Mouse (Mus musculus) kidney, embryonic 14.5 days (tissue): ENCODE measurements around the gene Klhl31. TPM values are rescaled to one million over a fixed set of nuclear protein-coding genes. Genes with fewer than 3 reads are reported as not detected.

Source experiments
- ATAC-seq: fragments of 200-750 bp; cut with Nextera tagmentation; 2 replicates; pipeline ENCODE4 v1.8.0; 2017; ENCODE audit warnings: moderate number of reproducible peaks, mild to moderate bottlenecking, moderate TSS enrichment, moderate library complexity; ENCODE audit not compliant: low FRiP score, low TSS enrichment
- H3K27ac ChIP-seq: fragments of 300-500 bp; sonication (generic); 2 replicates; pipeline ENCODE4 v1.5.1; 2014; ENCODE audit warnings: low read depth, mild to moderate bottlenecking, low read length, moderate library complexity, mixed read lengths
- H3K27me3 ChIP-seq: fragments of 300-500 bp; sonication (generic); 2 replicates; pipeline ENCODE4 v1.6.1; 2014; ENCODE audit warnings: mild to moderate bottlenecking, low read length; ENCODE audit not compliant: control insufficient read depth, insufficient read depth
- H3K36me3 ChIP-seq: fragments of 300-500 bp; sonication (generic); 2 replicates; pipeline ENCODE4 v1.6.1; 2014; ENCODE audit warnings: low read length, mixed read lengths; ENCODE audit not compliant: control insufficient read depth, insufficient read depth
- H3K4me1 ChIP-seq: fragments of 300-500 bp; sonication (generic); 2 replicates; pipeline ENCODE4 v1.6.1; 2014; ENCODE audit warnings: low read length, mixed read lengths; ENCODE audit not compliant: control insufficient read depth, insufficient read depth
- H3K4me2 ChIP-seq: fragments of 300-500 bp; sonication (generic); replicated peaks from 2 replicates; pipeline ENCODE4 v1.6.1; 2014; ENCODE audit warnings: low read depth, mild to moderate bottlenecking, low read length
- H3K4me3 ChIP-seq: fragments of 300-500 bp; sonication (generic); 2 replicates; pipeline ENCODE4 v1.5.1; 2014; ENCODE audit warnings: mild to moderate bottlenecking, low read length
- H3K9ac ChIP-seq: fragments of 300-500 bp; sonication (generic); 2 replicates; pipeline ENCODE4 v1.6.1; 2014; ENCODE audit warnings: low read depth, mild to moderate bottlenecking, low read length, moderate library complexity
- H3K9me3 ChIP-seq: fragments of 300-500 bp; sonication (generic); 2 replicates; pipeline ENCODE4 v1.6.1; 2016; ENCODE audit warnings: low read length; ENCODE audit not compliant: control insufficient read depth
- WGBS: fragments of 180-500 bp; shearing (Covaris S2); extraction: QIAGEN DNeasy Blood & Tissue Kit; methylation state at CpG from one replicate; pipeline ENCODE4 v1.1.7; 2014; 5-methylcytosine and 5-hydroxymethylcytosine counted together
- polyA plus RNA-seq: library from polyadenylated mRNA; unstranded; fragments of >200 nt; fragmentation: Nextera tagmentation; extraction: Ambion mirVana; gene quantifications from 2 replicates; pipeline ENCODE4 v1.2.1, GENCODE M21; 2014

The Klhl31 gene
- polyA plus RNA-seq, 1 experiment from 2014 or later: 0.24 TPM

DNA sequence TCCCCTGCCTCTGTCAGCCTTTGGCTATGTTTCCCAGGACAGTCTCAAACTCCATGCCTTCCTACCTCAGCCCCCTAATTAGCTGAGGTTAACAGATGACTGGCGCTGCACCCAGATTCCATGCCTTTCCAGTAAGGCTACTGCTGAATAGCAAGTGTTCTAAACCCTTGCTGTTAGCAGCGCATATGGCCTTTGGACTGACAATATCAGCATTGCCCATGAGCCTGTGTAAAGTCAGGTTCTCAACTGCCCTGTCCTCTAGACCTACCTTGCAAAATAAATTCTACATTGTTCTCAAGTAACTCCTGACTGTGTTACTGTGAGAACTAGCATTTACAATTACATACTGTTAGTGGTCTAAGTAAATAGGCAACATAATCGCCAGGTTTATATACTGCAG, 3.9 kb upstream of the Klhl31 start:
- H3K36me3 ChIP-seq: no peaks in the 10 kb centered on the region
- H3K9ac ChIP-seq: no peak overlapping the region
- no peak overlapping the region for H3K4me2 ChIP-seq
- no peaks in the 10 kb centered on the region for H3K4me1 ChIP-seq
- H3K27me3 ChIP-seq: no peaks in the 10 kb centered on the region
- no peak overlapping the region for H3K4me3 ChIP-seq
- H3K9me3 ChIP-seq: no peaks in the 10 kb centered on the region
- WGBS: 94% methylated on average over 3 of the region's 3 CpGs
- H3K27ac ChIP-seq: no peak overlapping the region
- ATAC-seq: no peak

GRCm38 (mm10) chr9:77636003-77636402, 297 bp upstream of the Klhl31 start:
- 88% methylated on average over 5 of the region's 5 CpGs for WGBS
- Histone ChIP-seq H3K4me3 (no peak overlapping the region), H3K9me3 (no peaks in the 10 kb centered on the region), H3K27ac (no peak overlapping the region), H3K4me1 (no peaks in the 10 kb centered on the region), H3K9ac (no peak overlapping the region), H3K27me3 (no peaks in the 10 kb centered on the region), H3K4me2 (no peak overlapping the region), H3K36me3 (no peaks in the 10 kb centered on the region)
- no peak for ATAC-seq

DNA sequence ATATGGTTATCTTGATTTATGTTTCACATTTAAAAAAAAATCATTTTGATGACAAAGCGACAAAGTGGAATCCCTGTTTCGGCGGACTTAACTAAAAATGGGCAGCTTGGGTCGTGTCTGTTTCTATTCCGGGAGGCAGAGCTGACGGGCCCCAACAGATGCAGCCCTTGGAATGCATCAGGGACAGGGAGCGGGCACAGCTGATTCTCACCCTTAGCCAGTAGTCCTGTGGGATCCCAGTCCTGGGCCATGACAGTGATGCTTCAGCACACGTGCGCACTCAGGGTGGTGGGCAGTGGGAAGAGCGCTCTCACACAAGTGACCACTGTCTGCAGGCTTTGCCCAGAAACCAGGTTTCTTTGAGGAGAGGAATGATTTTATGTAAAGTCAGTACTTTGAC, 1.1 kb downstream of the Klhl31 start:
- H3K27me3 ChIP-seq: no peaks in the 10 kb centered on the region
- 83% methylated on average over 10 of the region's 10 CpGs for WGBS
- ATAC-seq: no peak

GRCm38 (mm10) chr9:77645176-77645575, 8.9 kb downstream of the Klhl31 start:
- ATAC-seq: no peak
- Histone ChIP-seq H3K4me2 (no peak overlapping the region), H3K9me3 (no peaks in the 10 kb centered on the region), H3K4me1 (no peaks in the 10 kb centered on the region), H3K27ac (no peak overlapping the region), H3K9ac (no peak overlapping the region), H3K4me3 (no peak overlapping the region), H3K36me3 (no peaks in the 10 kb centered on the region), H3K27me3 (no peaks in the 10 kb centered on the region)
- WGBS: 75% methylated on average over 2 of the region's 2 CpGs

More for the DNA sequence above, 1.1 kb downstream of the Klhl31 start:
- Histone ChIP-seq H3K27ac (no peak overlapping the region), H3K9me3 (no peaks in the 10 kb centered on the region), H3K9ac (no peak overlapping the region), H3K4me2 (no peak overlapping the region), H3K4me1 (no peaks in the 10 kb centered on the region), H3K4me3 (no peak overlapping the region), H3K36me3 (no peaks in the 10 kb centered on the region)

DNA sequence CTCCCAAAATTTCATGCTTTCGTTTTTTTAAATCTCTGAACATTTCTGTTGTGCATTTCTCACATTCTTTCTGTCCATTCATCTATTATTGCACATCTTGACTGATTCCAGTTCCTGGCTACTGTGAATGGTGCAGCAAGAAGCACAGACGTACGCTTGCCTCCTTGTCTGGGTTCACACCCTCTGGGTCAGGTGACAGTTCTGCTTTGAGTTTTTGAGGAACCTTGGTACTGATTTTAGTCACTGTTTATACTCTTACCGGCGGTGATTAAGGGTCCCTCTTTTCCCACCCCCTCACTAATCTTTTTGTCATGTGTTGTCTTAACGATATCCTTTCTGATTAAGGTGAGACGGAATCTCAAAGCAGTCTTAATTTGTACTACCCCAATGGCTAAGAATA, 15.5 kb downstream of the Klhl31 start:
- peaks cover 7% of the 10 kb centered on the region; the same call in 1 of the 2 replicates for H3K27me3 ChIP-seq
- no peaks in the 10 kb centered on the region for H3K36me3 ChIP-seq
- no peaks in the 10 kb centered on the region for H3K9me3 ChIP-seq
- H3K9ac ChIP-seq: no peak overlapping the region
- no peak overlapping the region for H3K4me3 ChIP-seq
- no peak for ATAC-seq
- no peaks in the 10 kb centered on the region for H3K4me1 ChIP-seq
- 66% methylated on average over 7 of the region's 7 CpGs for WGBS
- no peak overlapping the region for H3K4me2 ChIP-seq
- no peak overlapping the region for H3K27ac ChIP-seq

- Histone ChIP-seq H3K27ac (no peak overlapping the region), H3K4me1 (no peaks in the 10 kb centered on the region), H3K27me3 (peaks cover 7% of the 10 kb centered on the region), H3K4me3 (no peak overlapping the region), H3K9me3 (no peaks in the 10 kb centered on the region), H3K9ac (no peak overlapping the region), H3K36me3 (no peaks in the 10 kb centered on the region), H3K4me2 (no peak overlapping the region)
- no peak for ATAC-seq
- WGBS: 81% methylated on average over 3 of the region's 3 CpGs
These were observed 17.6 kb downstream of the Klhl31 start for GRCm38 (mm10) chr9:77653907-77654306.

DNA sequence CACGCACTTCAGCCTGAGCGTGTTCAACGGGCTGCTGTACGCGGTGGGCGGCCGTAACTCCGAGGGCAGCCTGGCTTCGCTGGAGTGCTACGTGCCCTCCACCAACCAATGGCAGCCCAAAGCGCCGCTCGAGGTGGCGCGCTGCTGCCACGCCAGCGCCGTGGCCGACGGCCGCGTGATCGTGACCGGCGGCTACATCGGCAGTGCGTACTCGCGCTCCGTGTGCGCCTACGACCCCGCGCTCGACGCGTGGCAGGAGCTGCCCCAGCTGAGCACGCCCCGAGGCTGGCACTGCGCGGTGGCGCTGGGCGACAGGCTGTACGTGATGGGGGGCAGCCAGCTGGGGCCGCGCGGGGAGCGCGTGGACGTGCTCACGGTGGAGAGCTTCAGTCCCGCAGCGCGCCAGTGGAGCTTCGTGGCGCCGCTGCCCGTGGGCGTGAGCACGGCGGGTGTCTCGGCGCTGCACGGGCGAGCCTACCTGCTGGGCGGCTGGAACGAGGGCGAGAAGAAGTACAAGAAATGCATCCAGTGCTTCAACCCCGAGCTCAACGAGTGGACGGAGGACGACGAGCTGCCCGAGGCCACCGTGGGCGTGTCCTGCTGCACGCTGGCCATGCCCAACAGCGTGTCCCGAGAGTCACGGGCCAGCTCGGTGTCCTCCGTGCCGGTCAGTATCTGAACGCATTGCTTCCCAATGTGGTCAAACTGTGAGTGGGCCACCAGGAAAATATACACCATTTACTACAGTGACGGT, 19.1 kb downstream of the Klhl31 start:
- under 1% methylated on average over 81 of the region's 85 CpGs for WGBS
- ATAC-seq: peak; percentile 85
- no peaks in the 10 kb centered on the region for H3K9me3 ChIP-seq
- H3K4me1 ChIP-seq: no peaks in the 10 kb centered on the region
- peak overlapping the region; percentile 100 for H3K4me2 ChIP-seq
- H3K9ac ChIP-seq: peak overlapping the region; percentile 61
- H3K27ac ChIP-seq: no peak overlapping the region
- H3K27me3 ChIP-seq: peaks cover 7% of the 10 kb centered on the region
- H3K4me3 ChIP-seq: peak overlapping the region; percentile 63
- no peaks in the 10 kb centered on the region for H3K36me3 ChIP-seq

- ATAC-seq: peak; percentile 73
- no peak overlapping the region for H3K27ac ChIP-seq
- H3K4me2 ChIP-seq: peak overlapping the region; percentile 100
- peak overlapping the region; percentile 61 for H3K9ac ChIP-seq
- H3K4me3 ChIP-seq: peak overlapping the region; percentile 63
- H3K36me3 ChIP-seq: no peaks in the 10 kb centered on the region
- no peaks in the 10 kb centered on the region for H3K9me3 ChIP-seq
- under 1% methylated on average over 7 of the region's 7 CpGs for WGBS
- peaks cover 7% of the 10 kb centered on the region for H3K27me3 ChIP-seq
- no peaks in the 10 kb centered on the region for H3K4me1 ChIP-seq
These were observed 19.6 kb downstream of the Klhl31 start for GRCm38 (mm10) chr9:77655935-77656288.

GRCm38 (mm10) chr9:77662917-77663316, 26.6 kb downstream of the Klhl31 start:
- Histone ChIP-seq H3K27ac (no peak overlapping the region), H3K36me3 (no peaks in the 10 kb centered on the region), H3K4me3 (no peak overlapping the region), H3K9me3 (no peaks in the 10 kb centered on the region), H3K27me3 (no peaks in the 10 kb centered on the region; the same call in 1 of the 2 replicates), H3K4me2 (no peak overlapping the region), H3K4me1 (no peaks in the 10 kb centered on the region), H3K9ac (no peak overlapping the region)
- no peak for ATAC-seq
- 77% methylated on average over 3 of the region's 3 CpGs for whole genome bisulfite sequencing
